Mouse (Mus musculus) heart, adult 2 months (tissue): ENCODE data around the gene Tle3.

ENCODE experiments used
- CTCF ChIP-seq: fragments of 200-600 bp; IDR thresholded peaks from 2 replicates; pipeline ENCODE4 v1.8.1; 2022; ENCODE audit warnings: antibody characterized with exemption, mild to moderate bottlenecking, moderate library complexity
- EP300 ChIP-seq: fragments of 200-500 bp; IDR thresholded peaks from 2 replicates; pipeline ENCODE4 v1.6.1; 2011; ENCODE audit warnings: low read depth, low read length, control low read depth; ENCODE audit not compliant: insufficient read depth
- POLR2A ChIP-seq: fragments of 200-500 bp; IDR thresholded peaks from 2 replicates; pipeline ENCODE4 v1.6.1; 2011; ENCODE audit warnings: mild to moderate bottlenecking, low read depth, low read length, control low read depth; ENCODE audit not compliant: insufficient read depth

DNA sequence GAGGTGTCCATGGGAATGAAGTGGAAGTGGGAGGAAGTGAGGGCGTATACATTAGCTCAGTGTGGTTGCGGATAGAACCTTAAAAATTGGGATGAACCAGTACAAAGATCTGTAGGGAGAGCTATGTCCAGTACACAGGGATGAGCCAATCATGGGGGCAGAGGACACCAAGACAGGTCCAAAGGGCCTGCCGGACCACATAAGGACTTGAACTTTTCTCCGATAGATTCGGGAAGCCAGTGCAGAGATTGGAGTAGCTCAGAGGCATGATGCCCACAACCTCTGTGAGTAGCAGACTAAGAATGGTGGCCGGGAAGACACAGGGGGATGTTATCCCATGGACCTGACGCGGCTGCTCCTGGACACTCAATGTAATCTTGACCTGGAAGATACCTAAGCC, 12.0 kb upstream of the Tle3 start:
- TF ChIP-seq CTCF (no peak), POLR2A (no peak), EP300 (no peak)
